Mouse (Mus musculus) ES-E14 (cell line): ENCODE measurements around the gene Glrx. TPM values are rescaled to one million over a fixed set of nuclear protein-coding genes. Genes with fewer than 3 reads are reported as not detected.

ENCODE experiments used
- DNase-seq: peaks from one replicate; pipeline ENCODE4 v3.0.0-alpha.2; 2013; ENCODE audit warnings: low read depth, low spot score
- H3K27ac ChIP-seq: 2 replicates; pipeline ENCODE4 v1.5.1; 2012; ENCODE audit warnings: low read depth, mild to moderate bottlenecking, low read length, moderate library complexity, mixed read lengths; ENCODE audit not compliant: poor library complexity, insufficient read depth, severe bottlenecking
- H3K36me3 ChIP-seq: 2 replicates; pipeline ENCODE4 v1.6.1; 2012; ENCODE audit warnings: mild to moderate bottlenecking, low read length, moderate library complexity, mixed read lengths; ENCODE audit not compliant: control insufficient read depth, poor library complexity, insufficient read depth, severe bottlenecking
- H3K4me1 ChIP-seq, 2 experiments: fragments of 150-350 bp in 1 of 2; sonication (generic) in 1 of 2; 2 replicates each; pipeline ENCODE4 v1.6.1; 2012; ENCODE audit warnings: low read length in 2 of 2, mild to moderate bottlenecking in 1 of 2, mixed read lengths in 1 of 2; ENCODE audit not compliant: control insufficient read depth in 2 of 2, insufficient read depth in 2 of 2, poor library complexity in 1 of 2
- H3K4me3 ChIP-seq, 2 experiments: fragments of 150-350 bp in 1 of 2; sonication (generic) in 1 of 2; 2 replicates each; pipeline ENCODE4 v1.5.1; 2012; ENCODE audit warnings: low read length in 2 of 2, low read depth in 1 of 2, mild to moderate bottlenecking in 1 of 2, mixed read lengths in 1 of 2; ENCODE audit not compliant: insufficient read depth in 1 of 2, poor library complexity in 1 of 2, severe bottlenecking in 1 of 2
- H3K9ac ChIP-seq: 2 replicates; pipeline ENCODE4 v1.6.1; 2012; ENCODE audit warnings: low read depth, mild to moderate bottlenecking, low read length, mixed read lengths; ENCODE audit not compliant: poor library complexity, insufficient read depth, severe bottlenecking
- H3K9me3 ChIP-seq: fragments of 150-350 bp; sonication (generic); 2 replicates; pipeline ENCODE4 v1.6.1; 2012; ENCODE audit warnings: low read depth, mild to moderate bottlenecking, low read length; ENCODE audit not compliant: control insufficient read depth, insufficient read depth
- CHD2 ChIP-seq: IDR thresholded peaks from 2 replicates; pipeline ENCODE4 v1.6.1; 2014; ENCODE audit warnings: mild to moderate bottlenecking, low read depth, low read length, inconsistent platforms
- HCFC1 ChIP-seq: IDR thresholded peaks from 2 replicates; pipeline ENCODE4 v1.6.1; 2012; ENCODE audit warnings: low read length, inconsistent platforms, borderline replicate concordance; ENCODE audit not compliant: insufficient read depth
- MAFK ChIP-seq: IDR thresholded peaks from 2 replicates; pipeline ENCODE4 v1.6.1; 2014; ENCODE audit warnings: mild to moderate bottlenecking, low read depth, low read length, inconsistent platforms; ENCODE audit not compliant: insufficient read depth
- ZC3H11A ChIP-seq: IDR thresholded peaks from 2 replicates; pipeline ENCODE4 v1.6.1; 2012; ENCODE audit warnings: low read depth, mild to moderate bottlenecking, inconsistent platforms, low read length, borderline replicate concordance
- ZNF384 ChIP-seq: IDR thresholded peaks from 2 replicates; pipeline ENCODE4 v1.6.1; 2012; ENCODE audit warnings: low read depth, low read length, inconsistent platforms
- in situ Hi-C, 2 experiments: fragments of 600-800 bp; cut with MboI; formaldehyde crosslinking; loops; one replicate each; pipeline ENCODE4 v1.15.1; 2025; ENCODE audit warnings: low sequenced_read_pairs in 2 of 2, inconsistent platforms in 1 of 2; ENCODE audit not compliant: unreplicated experiment in 2 of 2
- total RNA-seq: library from RNA; depleted of rRNA; stranded (reverse); fragments of 300-350 nt; gene quantifications from 2 replicates; pipeline ENCODE4 v1.2.3, GENCODE M21; 2012

Gene Glrx
- total RNA-seq, 1 experiment: 11.9 TPM

GRCm38 (mm10) chr13:75877907-75878306 lies 38.2 kb downstream of the Glrx start:
- Histone ChIP-seq H3K4me3 (no peak overlapping the region), H3K4me1 (peaks cover 2 to 6% of the 10 kb centered on the region in 2 experiments; a peak in 2 of 4 replicates), H3K36me3 (no peaks in the 10 kb centered on the region), H3K27ac (no peak overlapping the region), H3K9me3 (no peaks in the 10 kb centered on the region), H3K9ac (no peak overlapping the region)
- in situ Hi-C loops: no loop called here
- DNase-seq: peak; percentile 55
- TF ChIP-seq MAFK (no peak), CHD2 (no peak), HCFC1 (no peak), ZC3H11A (peak; percentile 95), ZNF384 (no peak)

GRCm38 (mm10) chr13:75879756-75880155 lies 40.1 kb downstream of the Glrx start:
- H3K4me1 ChIP-seq: peaks cover 2 to 4% of the 10 kb centered on the region in 2 experiments; a peak in 2 of 4 replicates
- H3K9me3 ChIP-seq: no peaks in the 10 kb centered on the region
- in situ Hi-C loops: no loop called here
- H3K4me3 ChIP-seq: no peak overlapping the region
- H3K27ac ChIP-seq: no peak overlapping the region
- no peak for TF ChIP-seq MAFK
- no peak overlapping the region for H3K9ac ChIP-seq
- no peaks in the 10 kb centered on the region for H3K36me3 ChIP-seq
- no peak for DNase-seq

- Histone ChIP-seq H3K4me1 (peaks cover 2 to 4% of the 10 kb centered on the region in 2 experiments; a peak in 2 of 4 replicates), H3K36me3 (no peaks in the 10 kb centered on the region), H3K27ac (no peak overlapping the region), H3K9ac (no peak overlapping the region), H3K9me3 (no peaks in the 10 kb centered on the region), H3K4me3 (no peak overlapping the region)
- DNase-seq: no peak
- TF ChIP-seq ZNF384 (no peak), CHD2 (no peak), MAFK (no peak), ZC3H11A (no peak), HCFC1 (no peak)
- in situ Hi-C loops: no loop called here
These were observed 40.8 kb downstream of the Glrx start for GRCm38 (mm10) chr13:75880501-75880900.

- no peaks in the 10 kb centered on the region for H3K36me3 ChIP-seq
- no peak for TF ChIP-seq ZNF384
- no peak for TF ChIP-seq ZC3H11A
- no peak for TF ChIP-seq HCFC1
- TF ChIP-seq CHD2: no peak
- no peak for TF ChIP-seq MAFK
- no peak for DNase-seq
These were observed 44.1 kb downstream of the Glrx start for GRCm38 (mm10) chr13:75883792-75884191.

GRCm38 (mm10) chr13:75891868-75892267 lies 52.2 kb downstream of the Glrx start:
- H3K27ac ChIP-seq: no peak overlapping the region
- H3K36me3 ChIP-seq: no peaks in the 10 kb centered on the region
- no peak for DNase-seq
- no peaks in the 10 kb centered on the region for H3K4me1 ChIP-seq
- TF ChIP-seq ZNF384 (no peak), ZC3H11A (no peak), HCFC1 (no peak), MAFK (no peak), CHD2 (no peak)
- in situ Hi-C loops: no loop called here
- no peak overlapping the region for H3K4me3 ChIP-seq
- no peaks in the 10 kb centered on the region for H3K9me3 ChIP-seq
- H3K9ac ChIP-seq: no peak overlapping the region

More at GRCm38 (mm10) chr13:75883792-75884191, 44.1 kb downstream of the Glrx start:
- Histone ChIP-seq H3K9me3 (no peaks in the 10 kb centered on the region), H3K27ac (no peak overlapping the region), H3K4me3 (no peak overlapping the region), H3K9ac (no peak overlapping the region), H3K4me1 (no peaks in the 10 kb centered on the region)
- in situ Hi-C loops: no loop called here
